Mouse (Mus musculus): ENCODE results near the gene Tmed2. TPM values are rescaled to one million over a fixed set of nuclear protein-coding genes. Genes with fewer than 3 reads are reported as not detected.
"Not testable (repeated sequence)": the region's sequence is repeated elsewhere in the genome, so short reads cannot be mapped to it uniquely, and the experiment has no call there.

The Tmed2 gene
- polyA plus RNA-seq, 2 experiments = 264 to 615 TPM

DNA sequence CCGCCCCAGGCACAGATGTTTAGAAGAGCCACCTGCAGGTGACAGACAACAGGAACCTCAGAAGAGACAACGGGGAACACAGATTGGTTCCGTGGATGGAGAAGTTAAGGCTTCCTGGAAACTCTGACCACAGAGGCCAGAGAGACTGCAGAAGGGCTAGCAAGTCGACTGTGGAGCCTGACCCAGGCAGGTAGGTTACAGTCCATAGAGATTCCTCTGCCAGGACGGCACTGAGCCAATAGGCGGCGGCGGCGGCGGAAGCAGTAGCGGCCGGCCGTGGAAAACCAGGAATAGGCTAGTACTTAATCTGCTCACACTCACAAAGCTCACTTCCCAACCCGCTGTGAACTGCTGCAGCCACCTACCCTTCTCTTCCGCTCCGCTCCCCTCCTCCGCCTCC, 3.7 kb upstream of the Tmed2 start:
- Histone ChIP-seq H3K36me3 (ENCODE audit: control insufficient read depth, insufficient read depth, low read length) (no peaks in the 10 kb centered on the region), H3K27me3 (ENCODE audit: control insufficient read depth, insufficient read depth, low read length) (no peaks in the 10 kb centered on the region), H3K4me2 (replicated peaks; ENCODE audit: low read depth, low read length, severe bottlenecking) (peak overlapping the region; percentile 34), H3K4me1 (ENCODE audit: control insufficient read depth, insufficient read depth, low read length) (peaks cover 6% of the 10 kb centered on the region), H3K9ac (ENCODE audit: low read depth, low read length, severe bottlenecking) (peak overlapping the region; percentile 45), H3K9me3 (ENCODE audit: control insufficient read depth, low read length) (no peaks in the 10 kb centered on the region), H3K4me3 (replicated peaks; ENCODE audit: low read length) (peak overlapping the region; percentile 15; the same call in 1 of the 2 replicates), H3K27ac (replicated peaks; ENCODE audit: low read depth, low read length) (no peak overlapping the region)
- no peak for TF ChIP-seq POLR2A (IDR thresholded peaks at IDR 0.05; ENCODE audit: borderline replicate concordance, extremely low read depth, insufficient read depth, insufficient read length)
- 9% methylated on average over 12 of the region's 17 CpGs for WGBS
- DNase-seq (ENCODE audit: low spot score) (no peak), ATAC-seq (ENCODE audit: low FRiP score, low read depth) (no peak)

DNA sequence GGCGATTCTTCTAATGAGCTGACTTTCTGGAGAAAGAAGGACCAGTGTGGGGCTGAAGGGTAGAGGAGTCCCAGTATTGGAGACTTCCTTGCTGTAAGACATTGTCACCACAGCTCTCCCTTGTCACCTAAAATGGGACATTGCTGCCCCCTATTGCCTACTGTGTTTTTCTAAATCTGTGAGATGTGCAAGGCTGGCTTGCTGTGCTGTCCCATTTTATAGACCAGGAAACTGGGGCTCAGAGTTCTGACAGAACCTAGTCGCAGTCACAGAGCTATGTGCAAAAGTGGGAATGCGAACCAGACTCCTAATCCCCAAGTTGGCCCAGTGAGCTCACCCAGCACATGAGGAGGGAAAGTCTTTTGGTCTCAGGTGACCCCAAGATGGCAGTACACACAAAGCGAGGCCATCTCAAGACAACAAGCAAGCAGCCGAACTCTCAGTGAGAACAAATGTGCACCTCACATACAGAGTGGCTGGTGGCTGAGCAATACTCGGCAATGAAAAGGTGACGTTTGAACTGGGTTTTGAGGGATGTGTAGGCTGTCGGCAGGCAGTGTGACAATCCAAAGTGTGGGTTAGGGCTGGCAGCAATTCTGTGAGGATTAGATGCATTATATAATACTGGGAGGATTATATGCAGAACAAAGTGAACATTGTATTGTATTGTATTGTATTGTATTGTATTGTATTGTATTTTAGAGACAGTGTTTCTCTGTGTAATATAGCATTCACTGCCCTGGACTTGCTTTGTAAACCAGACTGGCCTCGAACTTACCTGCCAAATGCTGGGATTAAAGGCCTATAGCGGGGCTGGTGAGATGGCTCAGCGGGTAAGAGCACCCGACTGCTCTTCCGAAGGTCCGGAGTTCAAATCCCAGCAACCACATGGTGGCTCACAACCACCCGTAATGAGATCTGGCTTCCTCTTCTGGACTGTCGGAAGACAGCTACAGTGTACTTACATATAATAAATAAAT, 1.4 kb upstream of the Tmed2 start:
- 81% methylated on average over 15 of the region's 16 CpGs for WGBS
- ATAC-seq (ENCODE audit: low FRiP score, low read depth) (no peak), DNase-seq (ENCODE audit: low spot score) (peak; percentile 38)
- no peak overlapping the region for H3K4me2 ChIP-seq (replicated peaks; ENCODE audit: low read depth, low read length, severe bottlenecking)
- H3K27me3 ChIP-seq (ENCODE audit: control insufficient read depth, insufficient read depth, low read length) = no peaks in the 10 kb centered on the region
- no peak overlapping the region for H3K9ac ChIP-seq (ENCODE audit: low read depth, low read length, severe bottlenecking)
- H3K36me3 ChIP-seq (ENCODE audit: control insufficient read depth, insufficient read depth, low read length) = peaks cover 20% of the 10 kb centered on the region
- no peak overlapping the region for H3K27ac ChIP-seq (replicated peaks; ENCODE audit: low read depth, low read length)
- H3K4me3 ChIP-seq (replicated peaks; ENCODE audit: low read length) = no peak overlapping the region
- no peak for TF ChIP-seq POLR2A (IDR thresholded peaks at IDR 0.05; ENCODE audit: borderline replicate concordance, extremely low read depth, insufficient read depth, insufficient read length)
- H3K9me3 ChIP-seq (ENCODE audit: control insufficient read depth, low read length) = no peaks in the 10 kb centered on the region
- H3K4me1 ChIP-seq (ENCODE audit: control insufficient read depth, insufficient read depth, low read length) = peaks cover 7% of the 10 kb centered on the region

DNA sequence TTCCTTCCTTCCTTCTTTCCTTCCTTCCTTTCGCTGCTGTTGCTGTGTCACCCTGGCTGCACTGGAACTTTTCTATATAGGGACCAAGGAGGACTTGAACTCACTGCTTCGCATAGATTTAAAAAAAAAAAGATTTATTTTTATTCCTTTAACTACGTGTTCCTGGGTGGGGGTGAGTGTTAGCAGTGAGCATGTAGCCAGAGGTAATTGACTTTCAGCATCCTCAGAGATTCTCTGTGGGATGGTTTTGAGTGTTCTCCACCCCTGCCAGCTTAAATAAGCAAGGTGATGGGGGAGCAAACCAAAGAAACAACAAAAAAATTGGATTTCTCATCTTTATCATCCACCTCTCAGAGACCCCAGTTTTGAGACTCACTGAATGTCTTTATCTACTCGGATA, 590 bp upstream of the Tmed2 start:
- 73% methylated on average over 4 of the region's 4 CpGs for WGBS
- H3K9ac ChIP-seq (ENCODE audit: low read depth, low read length, severe bottlenecking) = peak overlapping the region; percentile 92; the same call in 1 of the 2 replicates
- peak overlapping the region; percentile 90 for H3K4me3 ChIP-seq (replicated peaks; ENCODE audit: low read length)
- peaks cover 7% of the 10 kb centered on the region for H3K4me1 ChIP-seq (ENCODE audit: control insufficient read depth, insufficient read depth, low read length)
- DNase-seq (ENCODE audit: low spot score) = no peak
- peak overlapping the region; percentile 45 for H3K4me2 ChIP-seq (replicated peaks; ENCODE audit: low read depth, low read length, severe bottlenecking)
- H3K27ac ChIP-seq (replicated peaks; ENCODE audit: low read depth, low read length) = peak overlapping the region; percentile 68; the same call in 1 of the 2 replicates
- no peak for TF ChIP-seq POLR2A (IDR thresholded peaks at IDR 0.05; ENCODE audit: borderline replicate concordance, extremely low read depth, insufficient read depth, insufficient read length)
- H3K9me3 ChIP-seq (ENCODE audit: control insufficient read depth, low read length) = no peaks in the 10 kb centered on the region
- ATAC-seq (ENCODE audit: low FRiP score, low read depth) = no peak
- no peaks in the 10 kb centered on the region for H3K27me3 ChIP-seq (ENCODE audit: control insufficient read depth, insufficient read depth, low read length)
- peaks cover 28% of the 10 kb centered on the region for H3K36me3 ChIP-seq (ENCODE audit: control insufficient read depth, insufficient read depth, low read length)

DNA sequence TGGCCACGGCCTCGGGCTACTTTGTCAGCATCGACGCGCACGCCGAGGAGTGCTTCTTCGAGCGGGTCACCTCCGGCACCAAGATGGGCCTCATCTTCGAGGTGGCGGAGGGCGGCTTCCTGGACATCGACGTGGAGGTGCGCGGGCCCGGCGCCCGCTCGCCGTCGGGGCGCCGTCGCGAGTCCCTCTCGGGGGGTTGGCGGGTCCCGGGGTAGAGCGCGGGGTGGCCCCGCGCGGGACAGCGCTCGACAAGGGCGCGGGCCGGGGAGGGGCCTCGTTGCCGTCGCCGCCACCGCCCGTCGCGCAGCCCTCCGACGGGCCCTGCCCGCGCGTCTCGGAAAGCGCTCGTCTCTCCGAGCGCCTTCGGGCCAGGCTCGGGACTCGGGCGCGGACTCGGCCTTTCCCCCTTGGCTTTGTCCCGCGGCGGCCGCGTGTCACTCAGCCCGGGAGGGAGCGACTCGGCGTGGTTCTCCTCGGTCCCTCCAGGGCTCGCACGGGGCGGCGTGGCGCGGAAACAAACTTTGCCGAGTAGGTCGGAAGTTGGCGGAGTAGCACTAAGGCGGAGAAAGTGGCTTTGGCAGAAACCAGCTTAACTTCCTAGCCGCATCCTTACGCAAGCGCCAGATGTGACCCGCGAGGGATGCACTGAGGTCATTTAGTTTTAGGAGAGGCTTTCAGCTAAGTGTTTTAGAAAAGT, 558 bp downstream of the Tmed2 start:
- no peaks in the 10 kb centered on the region for H3K27me3 ChIP-seq (ENCODE audit: control insufficient read depth, insufficient read depth, low read length)
- peak; percentile 35 for ATAC-seq (ENCODE audit: low FRiP score, low read depth)
- DNase-seq (ENCODE audit: low spot score) = peak; percentile 29
- no peaks in the 10 kb centered on the region for H3K9me3 ChIP-seq (ENCODE audit: control insufficient read depth, low read length)
- no peak for TF ChIP-seq POLR2A (IDR thresholded peaks at IDR 0.05; ENCODE audit: borderline replicate concordance, extremely low read depth, insufficient read depth, insufficient read length)
- peaks cover 7% of the 10 kb centered on the region for H3K4me1 ChIP-seq (ENCODE audit: control insufficient read depth, insufficient read depth, low read length)
- peak overlapping the region; percentile 76 for H3K4me2 ChIP-seq (replicated peaks; ENCODE audit: low read depth, low read length, severe bottlenecking)
- H3K4me3 ChIP-seq (replicated peaks; ENCODE audit: low read length) = peak overlapping the region; percentile 90
- H3K36me3 ChIP-seq (ENCODE audit: control insufficient read depth, insufficient read depth, low read length) = peaks cover 39% of the 10 kb centered on the region
- WGBS = under 1% methylated on average over 30 of the region's 89 CpGs
- H3K27ac ChIP-seq (replicated peaks; ENCODE audit: low read depth, low read length) = peak overlapping the region; percentile 86
- peak overlapping the region; percentile 92 for H3K9ac ChIP-seq (ENCODE audit: low read depth, low read length, severe bottlenecking)

DNA sequence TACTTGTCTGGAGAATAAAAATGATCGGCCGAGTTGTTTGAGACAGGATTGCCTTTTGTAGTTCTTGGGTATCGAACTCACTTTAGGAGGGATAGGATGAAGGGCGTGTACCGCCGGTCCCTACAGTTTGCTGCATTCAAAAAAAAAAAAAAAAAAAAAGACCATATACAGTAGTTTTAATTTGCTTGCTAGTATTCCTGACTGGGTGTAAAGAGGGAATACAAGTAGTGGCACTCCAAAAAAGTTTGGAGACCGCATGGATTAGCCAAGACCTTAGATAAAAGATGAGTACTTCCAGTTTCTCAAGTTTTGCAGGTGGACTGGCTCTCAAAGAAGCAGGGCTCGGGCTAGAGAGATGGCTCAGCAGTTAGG, 1.1 kb downstream of the Tmed2 start:
- H3K9ac ChIP-seq (ENCODE audit: low read depth, low read length, severe bottlenecking) = peak overlapping the region; percentile 92
- peaks cover 7% of the 10 kb centered on the region for H3K4me1 ChIP-seq (ENCODE audit: control insufficient read depth, insufficient read depth, low read length)
- H3K4me3 ChIP-seq (replicated peaks; ENCODE audit: low read length) = peak overlapping the region; percentile 90
- DNase-seq (ENCODE audit: low spot score) (no peak), ATAC-seq (ENCODE audit: low FRiP score, low read depth) (no peak)
- H3K36me3 ChIP-seq (ENCODE audit: control insufficient read depth, insufficient read depth, low read length) = peaks cover 45% of the 10 kb centered on the region
- no peak for TF ChIP-seq POLR2A (IDR thresholded peaks at IDR 0.05; ENCODE audit: borderline replicate concordance, extremely low read depth, insufficient read depth, insufficient read length)
- no peaks in the 10 kb centered on the region for H3K27me3 ChIP-seq (ENCODE audit: control insufficient read depth, insufficient read depth, low read length)
- H3K27ac ChIP-seq (replicated peaks; ENCODE audit: low read depth, low read length) = no peak overlapping the region
- peak overlapping the region; percentile 76 for H3K4me2 ChIP-seq (replicated peaks; ENCODE audit: low read depth, low read length, severe bottlenecking)
- no peaks in the 10 kb centered on the region for H3K9me3 ChIP-seq (ENCODE audit: control insufficient read depth, low read length)
- WGBS = 8% methylated on average over 8 of the region's 8 CpGs

DNA sequence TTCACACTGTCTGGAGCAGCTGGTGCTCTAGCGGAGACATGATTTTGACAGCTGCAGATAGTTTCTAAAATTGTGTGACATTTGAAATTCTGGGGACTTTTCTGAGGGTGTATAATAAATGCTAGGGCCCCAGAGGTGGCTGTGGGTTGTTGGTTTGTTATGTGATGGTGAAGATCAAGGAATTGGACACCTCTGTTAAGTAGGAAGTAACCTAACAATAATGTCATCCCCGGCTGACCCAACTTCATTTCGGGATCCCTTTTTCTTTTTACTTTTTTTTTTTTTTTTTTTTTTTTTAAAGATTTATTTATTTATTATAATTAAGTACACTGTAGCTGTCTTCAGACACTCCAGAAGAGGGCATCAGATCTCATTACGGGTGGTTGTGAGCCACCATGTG, 10.2 kb downstream of the Tmed2 start:
- H3K4me1 ChIP-seq (ENCODE audit: control insufficient read depth, insufficient read depth, low read length); H3K27ac ChIP-seq (replicated peaks; ENCODE audit: low read depth, low read length); H3K9me3 ChIP-seq (ENCODE audit: control insufficient read depth, low read length); ATAC-seq (ENCODE audit: low FRiP score, low read depth); H3K4me3 ChIP-seq (replicated peaks; ENCODE audit: low read length); H3K9ac ChIP-seq (ENCODE audit: low read depth, low read length, severe bottlenecking); DNase-seq (ENCODE audit: low spot score); H3K27me3 ChIP-seq (ENCODE audit: control insufficient read depth, insufficient read depth, low read length); H3K4me2 ChIP-seq (replicated peaks; ENCODE audit: low read depth, low read length, severe bottlenecking): not testable (repeated sequence)
- WGBS = 79% methylated on average over 4 of the region's 4 CpGs
- peaks cover 49% of the 10 kb centered on the region for H3K36me3 ChIP-seq (ENCODE audit: control insufficient read depth, insufficient read depth, low read length)

DNA sequence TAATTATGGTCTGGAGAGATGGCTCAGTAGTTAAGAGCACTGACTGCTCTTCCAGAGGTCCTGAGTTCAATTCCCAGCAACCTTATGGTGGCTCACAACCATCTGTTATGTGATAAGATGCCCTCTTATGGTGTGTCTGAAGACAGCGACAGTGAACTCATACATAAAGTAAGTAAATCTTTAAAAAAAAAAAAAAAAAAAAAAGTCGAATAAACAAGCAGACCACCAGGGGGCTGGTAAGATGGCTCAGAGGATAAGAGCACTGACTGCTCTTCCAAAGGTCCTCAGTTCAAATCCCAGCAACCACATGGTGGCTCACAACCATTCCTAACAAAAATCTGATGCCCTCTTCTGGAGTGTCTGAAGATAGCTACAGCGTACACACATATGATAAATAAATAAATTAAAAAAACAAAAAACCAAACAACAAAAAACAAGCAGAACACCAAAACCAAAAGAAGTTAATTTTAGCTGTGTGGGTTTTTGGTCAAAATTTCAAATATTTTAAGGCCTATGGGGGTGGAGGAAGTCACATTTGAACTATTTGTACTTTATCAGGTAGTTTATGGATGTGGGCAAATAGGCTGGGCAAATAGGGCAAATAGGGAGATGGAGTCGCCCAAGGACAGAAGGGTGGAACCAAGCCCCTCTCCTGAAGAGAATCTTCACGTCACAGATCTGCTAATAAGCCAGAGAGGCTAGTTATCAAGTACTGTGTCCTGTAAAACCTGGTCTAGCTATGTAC, 11.0 kb downstream of the Tmed2 start:
- 33% methylated on average over 5 of the region's 5 CpGs for WGBS
- H3K4me2 ChIP-seq (replicated peaks; ENCODE audit: low read depth, low read length, severe bottlenecking) = peak overlapping the region; percentile 68
- not testable (repeated sequence) for H3K27me3 ChIP-seq (ENCODE audit: control insufficient read depth, insufficient read depth, low read length); H3K4me1 ChIP-seq (ENCODE audit: control insufficient read depth, insufficient read depth, low read length); DNase-seq (ENCODE audit: low spot score); ATAC-seq (ENCODE audit: low FRiP score, low read depth); H3K9me3 ChIP-seq (ENCODE audit: control insufficient read depth, low read length); H3K27ac ChIP-seq (replicated peaks; ENCODE audit: low read depth, low read length)
- H3K4me3 ChIP-seq (replicated peaks; ENCODE audit: low read length) = peak overlapping the region; percentile 84
- H3K36me3 ChIP-seq (ENCODE audit: control insufficient read depth, insufficient read depth, low read length) = peaks cover 46% of the 10 kb centered on the region
- peak overlapping the region; percentile 70; the same call in 1 of the 2 replicates for H3K9ac ChIP-seq (ENCODE audit: low read depth, low read length, severe bottlenecking)

Measured in limb, embryonic 14.5 days (tissue).